Mouse (Mus musculus): Measurements from ENCODE around the gene Mtch1. TPM values are rescaled to one million over a fixed set of nuclear protein-coding genes. Genes with fewer than 3 reads are reported as not detected.

Mtch1 gene
- polyA plus RNA-seq, 1 experiment from 2014 or later: 189 TPM

DNA sequence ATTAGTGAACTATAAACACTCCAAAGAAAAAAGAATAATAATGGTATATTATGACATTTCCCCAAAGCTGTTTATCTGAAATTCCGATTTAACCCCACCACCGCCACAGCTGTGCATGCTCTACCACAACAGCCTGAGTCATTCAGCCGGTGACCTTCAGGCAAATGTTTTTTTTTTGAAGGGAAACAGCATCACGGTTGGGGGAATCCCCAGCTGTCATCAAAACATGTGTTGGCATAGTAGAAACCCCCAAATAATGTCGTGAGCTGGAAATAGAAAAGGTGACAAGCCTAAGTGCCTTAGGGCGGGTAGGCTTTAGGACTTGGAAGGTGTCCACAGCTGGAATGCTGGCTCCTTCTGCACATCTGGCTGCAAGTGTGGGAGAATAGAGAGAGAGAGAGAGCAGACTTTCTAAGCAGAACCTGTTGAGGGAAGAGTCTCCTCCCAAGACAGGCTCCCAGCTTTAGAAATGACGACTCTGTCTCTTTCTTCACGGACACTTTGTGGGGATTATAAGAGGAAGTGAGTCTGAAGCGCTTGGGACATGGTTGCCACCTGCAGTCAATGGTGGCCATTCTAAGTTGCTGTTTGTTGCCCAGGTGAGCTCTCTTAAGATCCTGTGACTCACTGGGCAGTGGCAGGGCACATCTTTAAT is 46.5 kb upstream of the Mtch1 start:
- no peak overlapping the region for H3K4me2 ChIP-seq (replicated peaks; ENCODE audit: low read depth)
- no peak for TF ChIP-seq CTCF (IDR thresholded peaks at IDR 0.05; ENCODE audit: low read depth)
- TF ChIP-seq EP300 (optimal IDR thresholded peaks at IDR 0.05): no peak
- H3K9ac ChIP-seq (ENCODE audit: low read length): no peak overlapping the region
- WGBS: 39% methylated on average over 9 of the region's 9 CpGs
- H3K27ac ChIP-seq (replicated peaks): no peak overlapping the region
- H3K36me3 ChIP-seq (ENCODE audit: control insufficient read depth, insufficient read depth, low read length): no peaks in the 10 kb centered on the region
- DNase-seq (ENCODE audit: low spot score) (no peak), ATAC-seq (ENCODE audit: low FRiP score, low TSS enrichment) (no peak)
- no peaks in the 10 kb centered on the region for H3K9me3 ChIP-seq (ENCODE audit: control insufficient read depth, low read length)
- 0 out of 2 replicates have a peak, but pooled peaks cover 6% of the 10 kb centered on the region for H3K4me1 ChIP-seq (replicated peaks; ENCODE audit: control insufficient read depth, insufficient read depth)
- no peaks in the 10 kb centered on the region for H3K27me3 ChIP-seq (ENCODE audit: control insufficient read depth, insufficient read depth, low read length)
- H3K4me3 ChIP-seq (ENCODE audit: low read depth, low read length): no peak overlapping the region

DNA sequence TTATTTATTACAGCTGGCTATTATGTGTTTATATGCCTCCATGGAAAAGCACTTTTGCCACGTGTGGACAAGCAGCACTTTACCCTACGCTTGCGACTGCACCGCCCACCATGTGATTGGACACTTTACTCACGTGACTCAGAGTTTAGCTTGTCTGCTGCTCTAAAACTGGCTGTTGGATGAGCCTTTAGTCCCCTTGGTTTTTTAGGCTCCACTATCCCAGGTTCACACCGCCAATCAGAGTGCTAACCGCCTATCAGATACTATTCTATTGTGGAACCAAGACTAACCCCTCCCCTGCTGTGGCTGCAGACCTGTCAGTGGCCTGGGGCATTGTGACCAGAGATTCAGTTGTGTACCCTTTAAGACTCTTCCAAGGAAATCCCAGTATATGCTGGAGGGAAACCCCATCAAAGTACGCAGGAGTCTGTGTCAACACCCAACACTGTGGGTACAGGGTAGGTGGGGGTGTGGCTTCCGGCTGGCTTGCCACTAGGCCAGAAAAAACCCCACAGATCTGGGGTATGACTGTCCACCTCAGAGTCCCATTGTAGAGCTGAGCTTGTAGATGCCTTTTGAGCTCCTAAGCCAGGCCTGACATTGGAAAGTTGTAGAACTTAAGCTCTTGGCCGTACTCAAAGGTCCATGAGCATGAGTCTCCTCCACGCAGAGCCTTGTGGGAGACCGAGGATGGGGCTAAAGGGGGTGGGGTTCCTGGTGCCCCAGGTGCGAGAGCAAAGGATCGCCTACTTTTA is 45.8 kb upstream of the Mtch1 start:
- Histone ChIP-seq H3K27ac (replicated peaks) (0 out of 2 replicates have a peak overlapping the region, but pooled peaks have one; percentile 14), H3K4me2 (replicated peaks; ENCODE audit: low read depth) (no peak overlapping the region), H3K9ac (ENCODE audit: low read length) (no peak overlapping the region), H3K27me3 (ENCODE audit: control insufficient read depth, insufficient read depth, low read length) (no peaks in the 10 kb centered on the region), H3K9me3 (ENCODE audit: control insufficient read depth, low read length) (no peaks in the 10 kb centered on the region), H3K4me3 (ENCODE audit: low read depth, low read length) (no peak overlapping the region), H3K36me3 (ENCODE audit: control insufficient read depth, insufficient read depth, low read length) (no peaks in the 10 kb centered on the region), H3K4me1 (replicated peaks; ENCODE audit: control insufficient read depth, insufficient read depth) (0 out of 2 replicates have a peak, but pooled peaks cover 6% of the 10 kb centered on the region)
- TF ChIP-seq EP300 (optimal IDR thresholded peaks at IDR 0.05) (no peak), CTCF (IDR thresholded peaks at IDR 0.05; ENCODE audit: low read depth) (no peak)
- no peak for ATAC-seq (ENCODE audit: low FRiP score, low TSS enrichment)
- DNase-seq (ENCODE audit: low spot score): no peak
- WGBS: 57% methylated on average over 14 of the region's 14 CpGs

DNA sequence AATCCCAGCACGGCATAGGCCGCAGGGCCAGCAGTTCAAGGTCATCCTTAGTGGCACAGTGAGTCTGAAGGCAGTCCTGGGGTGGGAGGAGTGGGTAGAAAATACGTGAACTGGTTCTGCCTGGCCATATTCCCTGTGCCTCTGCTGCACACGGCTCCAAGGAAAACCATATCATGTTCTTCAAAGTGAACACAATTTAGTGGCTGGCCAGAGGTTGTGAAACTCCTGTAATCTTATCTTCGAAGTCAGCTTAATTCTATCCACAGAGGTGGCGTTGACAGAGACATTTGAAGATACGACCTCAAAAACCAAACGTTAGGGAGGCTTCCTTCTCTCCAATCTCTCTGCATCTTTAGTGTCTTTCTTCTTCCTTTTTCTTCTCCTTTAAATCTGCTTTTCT is 43.5 kb upstream of the Mtch1 start:
- 65% methylated on average over 8 of the region's 8 CpGs for WGBS
- no peaks in the 10 kb centered on the region for H3K9me3 ChIP-seq (ENCODE audit: control insufficient read depth, low read length)

DNA sequence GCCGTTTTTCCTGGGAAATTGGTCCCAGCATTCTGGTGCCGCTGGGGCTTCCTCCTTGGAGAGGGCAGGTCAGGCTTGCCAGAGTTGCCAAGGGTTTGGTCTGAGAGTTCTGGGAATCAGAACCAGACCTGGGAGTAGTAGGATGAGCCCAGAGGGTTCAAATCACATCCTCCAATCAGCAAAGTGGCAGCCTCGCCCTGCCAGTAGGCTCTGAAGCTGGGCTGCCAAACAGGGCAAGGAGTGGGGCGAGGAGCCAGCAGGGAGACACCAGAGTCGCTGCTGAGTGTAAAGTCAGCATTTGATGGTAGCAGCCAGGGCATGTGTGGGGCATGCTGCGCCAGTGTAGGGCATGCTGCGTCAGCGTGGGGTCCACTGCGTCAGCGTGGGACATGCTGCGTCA is 41.2 kb upstream of the Mtch1 start:
- Histone ChIP-seq H3K9ac (ENCODE audit: low read length) (no peak overlapping the region), H3K27ac (replicated peaks) (no peak overlapping the region), H3K36me3 (ENCODE audit: control insufficient read depth, insufficient read depth, low read length) (no peaks in the 10 kb centered on the region), H3K4me3 (ENCODE audit: low read depth, low read length) (no peak overlapping the region), H3K4me2 (replicated peaks; ENCODE audit: low read depth) (no peak overlapping the region), H3K9me3 (ENCODE audit: control insufficient read depth, low read length) (no peaks in the 10 kb centered on the region), H3K4me1 (replicated peaks; ENCODE audit: control insufficient read depth, insufficient read depth) (no peaks in the 10 kb centered on the region), H3K27me3 (ENCODE audit: control insufficient read depth, insufficient read depth, low read length) (no peaks in the 10 kb centered on the region)
- ATAC-seq (ENCODE audit: low FRiP score, low TSS enrichment) (no peak), DNase-seq (ENCODE audit: low spot score) (no peak)
- TF ChIP-seq CTCF (IDR thresholded peaks at IDR 0.05; ENCODE audit: low read depth) (no peak), EP300 (optimal IDR thresholded peaks at IDR 0.05) (no peak)
- 82% methylated on average over 11 of the region's 11 CpGs for WGBS

More for the DNA sequence above, 43.5 kb upstream of the Mtch1 start:
- Histone ChIP-seq H3K9ac (ENCODE audit: low read length) (no peak overlapping the region), H3K27me3 (ENCODE audit: control insufficient read depth, insufficient read depth, low read length) (no peaks in the 10 kb centered on the region), H3K4me1 (replicated peaks; ENCODE audit: control insufficient read depth, insufficient read depth) (no peaks in the 10 kb centered on the region), H3K36me3 (ENCODE audit: control insufficient read depth, insufficient read depth, low read length) (no peaks in the 10 kb centered on the region), H3K4me2 (replicated peaks; ENCODE audit: low read depth) (no peak overlapping the region), H3K4me3 (ENCODE audit: low read depth, low read length) (no peak overlapping the region), H3K27ac (replicated peaks) (no peak overlapping the region)
- DNase-seq (ENCODE audit: low spot score) (no peak), ATAC-seq (ENCODE audit: low FRiP score, low TSS enrichment) (no peak)
- TF ChIP-seq EP300 (optimal IDR thresholded peaks at IDR 0.05) (no peak), CTCF (IDR thresholded peaks at IDR 0.05; ENCODE audit: low read depth) (no peak)

DNA sequence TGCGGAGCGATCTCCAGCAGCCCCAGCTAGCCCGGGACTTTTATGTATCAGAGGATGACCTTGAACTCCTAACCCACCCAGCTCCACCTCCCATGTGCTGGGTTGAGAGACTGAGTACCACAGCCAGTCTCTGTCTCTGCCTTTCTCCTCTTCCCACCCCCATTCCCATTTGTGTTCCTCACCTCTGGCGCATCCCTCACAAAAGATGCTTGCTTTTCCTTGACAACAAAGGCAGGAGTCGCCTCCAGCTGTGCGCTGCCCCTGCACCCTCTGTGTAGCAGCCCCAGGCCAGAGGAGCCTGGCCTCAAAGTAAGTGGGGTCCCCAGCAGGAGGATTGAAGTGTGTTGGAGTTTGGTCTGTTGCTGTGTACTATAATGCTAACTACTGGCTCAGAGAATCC is 38.0 kb upstream of the Mtch1 start:
- no peak for DNase-seq (ENCODE audit: low spot score)
- Histone ChIP-seq H3K27me3 (ENCODE audit: control insufficient read depth, insufficient read depth, low read length) (no peaks in the 10 kb centered on the region), H3K4me3 (ENCODE audit: low read depth, low read length) (no peak overlapping the region), H3K36me3 (ENCODE audit: control insufficient read depth, insufficient read depth, low read length) (no peaks in the 10 kb centered on the region), H3K4me2 (replicated peaks; ENCODE audit: low read depth) (no peak overlapping the region), H3K4me1 (replicated peaks; ENCODE audit: control insufficient read depth, insufficient read depth) (no peaks in the 10 kb centered on the region), H3K9me3 (ENCODE audit: control insufficient read depth, low read length) (no peaks in the 10 kb centered on the region), H3K27ac (replicated peaks) (no peak overlapping the region), H3K9ac (ENCODE audit: low read length) (no peak overlapping the region)
- WGBS: 69% methylated on average over 6 of the region's 6 CpGs
- ATAC-seq (ENCODE audit: low FRiP score, low TSS enrichment): no peak
- no peak for TF ChIP-seq CTCF (IDR thresholded peaks at IDR 0.05; ENCODE audit: low read depth)
- TF ChIP-seq EP300 (optimal IDR thresholded peaks at IDR 0.05): no peak

Data from stomach, postnatal 0 days (tissue).